Comparison of ENCODE assay signal across 8 mouse cellular contexts in the genomic region with DNA sequence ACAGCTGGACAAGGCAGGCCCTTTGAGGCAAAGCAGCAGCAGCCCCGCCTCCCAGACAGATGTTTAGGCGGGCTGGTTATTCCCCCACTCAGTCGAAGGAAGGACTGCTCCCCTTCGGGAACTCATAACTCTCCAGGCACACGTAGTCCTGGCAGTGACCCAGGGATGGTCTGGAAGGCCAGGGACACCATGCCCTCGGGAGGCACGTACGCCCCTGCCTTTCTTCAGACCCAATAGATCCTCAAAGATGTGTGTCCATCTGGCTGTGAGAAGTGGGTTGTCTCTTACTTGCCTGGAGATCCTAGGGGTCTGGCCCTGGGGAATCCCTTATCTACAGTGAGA. TPM values are rescaled to one million over a fixed set of nuclear protein-coding genes. Genes with fewer than 3 reads are reported as not detected.
DNase-seq lines count a peak whose midpoint lies in the region; ATAC-seq and TF ChIP-seq lines count a peak whose summit lies in the region.

No protein-coding gene starts in this region.

- no peak for ATAC-seq in heart, embryonic 16.5 days (replicated peaks; ENCODE audit: extremely low read depth, insufficient read depth, low FRiP score)
- ATAC-seq in hindbrain, embryonic 11.5 days (ENCODE audit: low FRiP score) = no peak
- ATAC-seq in midbrain, embryonic 11.5 days (ENCODE audit: low FRiP score) = no peak

- TF ChIP-seq POLR2A in MEL (IDR thresholded peaks at IDR 0.05; ENCODE audit: control insufficient read depth in 1 of 2, insufficient read depth in 1 of 2, low read depth in 1 of 2, low read length in 2 of 2, poor library complexity in 1 of 2) = peak in 1 of 2 experiments; percentile 56; a peak in 1 of 4 replicates

- peaks cover 24% of the 10 kb centered on the region for H3K4me1 ChIP-seq in heart, embryonic 16.5 days (ENCODE audit: control insufficient read depth, insufficient read depth, low read length)
- peaks cover 0 to 9% of the 10 kb centered on the region in 2 experiments; a peak in 3 of 4 replicates for H3K4me1 ChIP-seq in MEL (ENCODE audit: control insufficient read depth in 1 of 2, insufficient read depth in 2 of 2, low read length in 2 of 2)
- peaks cover 9% of the 10 kb centered on the region for H3K4me1 ChIP-seq in hindbrain, embryonic 11.5 days (replicated peaks; ENCODE audit: control insufficient read depth, insufficient read depth, low read length)
- peaks cover 12% of the 10 kb centered on the region for H3K4me1 ChIP-seq in midbrain, embryonic 11.5 days (ENCODE audit: control insufficient read depth, insufficient read depth, low read length)

- no peaks in the 10 kb centered on the region for H3K79me2 ChIP-seq in MEL (ENCODE audit: control insufficient read depth, insufficient read depth, low read length, poor library complexity)

- peak overlapping the region; percentile 94 for H3K27ac ChIP-seq in heart, embryonic 16.5 days (ENCODE audit: low read length)
- no peak overlapping the region for H3K27ac ChIP-seq in MEL (ENCODE audit: control insufficient read depth, low read depth, low read length)
- peak overlapping the region; percentile 67 for H3K27ac ChIP-seq in hindbrain, embryonic 11.5 days (ENCODE audit: low read depth, low read length)
- H3K27ac ChIP-seq in midbrain, embryonic 11.5 days (ENCODE audit: low read depth, low read length) = peak overlapping the region; percentile 69; the same call in 1 of the 2 replicates

- no peaks in the 10 kb centered on the region; the same call in 1 of the 2 replicates for H3K36me3 ChIP-seq in heart, embryonic 16.5 days (ENCODE audit: control insufficient read depth, insufficient read depth)
- H3K36me3 ChIP-seq in MEL (ENCODE audit: control insufficient read depth in 1 of 2, insufficient read depth in 2 of 2, low read length in 2 of 2) = peaks cover 0 to 6% of the 10 kb centered on the region in 2 experiments; a peak in 2 of 4 replicates
- H3K36me3 ChIP-seq in hindbrain, embryonic 11.5 days (ENCODE audit: control insufficient read depth, insufficient read depth, low read length) = 0 out of 2 replicates have a peak, but pooled peaks cover 4% of the 10 kb centered on the region
- 0 out of 2 replicates have a peak, but pooled peaks cover 2% of the 10 kb centered on the region for H3K36me3 ChIP-seq in midbrain, embryonic 11.5 days (ENCODE audit: control insufficient read depth, insufficient read depth, low read length)

- H3K4me3 ChIP-seq in heart, embryonic 16.5 days (ENCODE audit: low read length) = peak overlapping the region; percentile 60
- H3K4me3 ChIP-seq in MEL (ENCODE audit: control insufficient read depth in 1 of 2, insufficient read depth in 1 of 2, low read depth in 2 of 2, low read length in 2 of 2) = peak overlapping the region; percentile 30 to 36
- peak overlapping the region; percentile 21 for H3K4me3 ChIP-seq in hindbrain, embryonic 11.5 days (ENCODE audit: low read depth, low read length)
- H3K4me3 ChIP-seq in midbrain, embryonic 11.5 days (ENCODE audit: low read depth, low read length) = peak overlapping the region; percentile 40

- H3K4me2 ChIP-seq in heart, embryonic 16.5 days (ENCODE audit: low read depth, low read length) = peak overlapping the region; percentile 66
- peak overlapping the region; percentile 93 for H3K4me2 ChIP-seq in hindbrain, embryonic 11.5 days (replicated peaks; ENCODE audit: low read depth, low read length)
- H3K4me2 ChIP-seq in midbrain, embryonic 11.5 days = peak overlapping the region; percentile 83

- H3K9me3 ChIP-seq in heart, embryonic 16.5 days (replicated peaks; ENCODE audit: control insufficient read depth, low read length) = no peaks in the 10 kb centered on the region
- H3K9me3 ChIP-seq in MEL (replicated peaks; ENCODE audit: insufficient read depth, low read length) = no peaks in the 10 kb centered on the region
- no peaks in the 10 kb centered on the region for H3K9me3 ChIP-seq in hindbrain, embryonic 11.5 days (ENCODE audit: control insufficient read depth, low read length)
- no peaks in the 10 kb centered on the region for H3K9me3 ChIP-seq in midbrain, embryonic 11.5 days (ENCODE audit: control insufficient read depth, low read length)

- H3K27me3 ChIP-seq in heart, embryonic 16.5 days (ENCODE audit: control insufficient read depth, insufficient read depth, low read length) = no peaks in the 10 kb centered on the region
- no peaks in the 10 kb centered on the region for H3K27me3 ChIP-seq in MEL (ENCODE audit: control insufficient read depth in 1 of 2, insufficient read depth in 2 of 2, low read length in 2 of 2)
- no peaks in the 10 kb centered on the region for H3K27me3 ChIP-seq in hindbrain, embryonic 11.5 days (ENCODE audit: control insufficient read depth, insufficient read depth, low read length)
- H3K27me3 ChIP-seq in midbrain, embryonic 11.5 days (ENCODE audit: control insufficient read depth, insufficient read depth, low read length) = no peaks in the 10 kb centered on the region

- TF ChIP-seq EP300 in MEL (IDR thresholded peaks at IDR 0.05; ENCODE audit: low read depth in 1 of 2, low read length in 2 of 2) = no peak

- 7% methylated on average over 8 of the region's 8 CpGs for WGBS in heart, embryonic 16.5 days
- WGBS in hindbrain, embryonic 11.5 days = 15% methylated on average over 8 of the region's 8 CpGs
- 18% methylated on average over 8 of the region's 8 CpGs for WGBS in midbrain, embryonic 11.5 days

- no peak for TF ChIP-seq RAD21 in MEL (IDR thresholded peaks at IDR 0.05; ENCODE audit: low read depth, low read length)

- DNase-seq in heart, postnatal 10 days = no peak
- DNase-seq in MEL (ENCODE audit: low read depth, low spot score) = no peak
- DNase-seq in hindbrain, embryonic 11.5 days (ENCODE audit: low spot score) = no peak
- DNase-seq in midbrain, embryonic 11.5 days (ENCODE audit: low spot score, missing footprints) = no peak
- DNase-seq in frontal cortex, postnatal 36 days (ENCODE audit: low spot score in 2 of 2) = no peak
- no peak for DNase-seq in thymus, postnatal 4 days
- no peak for DNase-seq in left cerebral cortex, adult 8-10 months (ENCODE audit: low spot score in 2 of 2)

- intact Hi-C loops in heart, postnatal 10 days (cut with DNase I) = no loop called here

- H3K9ac ChIP-seq in heart, embryonic 16.5 days (ENCODE audit: low read length) = peak overlapping the region; percentile 64
- peak overlapping the region; percentile 40 for H3K9ac ChIP-seq in MEL (ENCODE audit: control insufficient read depth, low read depth, low read length, poor library complexity, severe bottlenecking)
- peak overlapping the region; percentile 53 for H3K9ac ChIP-seq in hindbrain, embryonic 11.5 days (ENCODE audit: low read depth, low read length)
- peak overlapping the region; percentile 39; the same call in 1 of the 2 replicates for H3K9ac ChIP-seq in midbrain, embryonic 11.5 days (ENCODE audit: low read length)

- no peak for TF ChIP-seq CTCF in MEL (IDR thresholded peaks at IDR 0.05 in 2 of 3, conservative IDR thresholded peaks at IDR 0.05 in 1 of 3; ENCODE audit: control insufficient read depth in 1 of 3, insufficient read depth in 1 of 3, low read depth in 2 of 3, low read length in 3 of 3, poor library complexity in 1 of 3, severe bottlenecking in 1 of 3)

RNA-seq across cellular contexts. Expression of a gene that starts 6.4 kb away (rescaled TPM):
- 16.1 and 17.2 TPM in 2 replicates for polyA plus RNA-seq in heart, embryonic 16.5 days (2015; fragmentation: Nextera tagmentation; extraction: Ambion mirVana)
- total RNA-seq in heart, postnatal 10 days (2021) = 1 to 10 TPM; 1.9 to 4.9 TPM
- 7.0 and 7.6 TPM in 2 replicates for total RNA-seq in MEL (2012; rRNA removed)
- 1 to 10 TPM in 1 of 2 experiments, not detected in 1; 9.5 TPM for polyA plus RNA-seq in MEL (2012; ENCODE audit: insufficient read depth in 1 of 2, insufficient read length in 2 of 2, low read depth in 1 of 2, low replicate concordance in 2 of 2, missing spikeins in 1 of 2)
- polyA plus RNA-seq in hindbrain, embryonic 11.5 days (2014; fragmentation: Nextera tagmentation; extraction: Ambion mirVana) = 36.4 and 37.8 TPM in 2 replicates
- 33.5 and 38.3 TPM in 2 replicates for polyA plus RNA-seq in midbrain, embryonic 11.5 days (2014; fragmentation: Nextera tagmentation; extraction: Ambion mirVana)
- total RNA-seq in left cerebral cortex, adult 8-10 months (2022) = 1 to 10 TPM in 3 of 4 experiments, under 1 TPM in 1; 0.89 to 2.7 (median 2.4) TPM

RNA-seq across cellular contexts. Expression of a gene that starts 6.5 kb away (rescaled TPM):
- polyA plus RNA-seq in heart, embryonic 16.5 days (2015; fragmentation: Nextera tagmentation; extraction: Ambion mirVana) = 43.5 and 50.7 TPM in 2 replicates
- total RNA-seq in heart, postnatal 10 days (2021) = 10 to 100 TPM; 46.1 to 47.4 TPM
- 65.0 and 66.1 TPM in 2 replicates for total RNA-seq in MEL (2012; rRNA removed)
- 1,000 to 10,000 TPM in 1 of 2 experiments, 10 to 100 TPM in 1; 91.2 to 1,029 TPM for polyA plus RNA-seq in MEL (2012; ENCODE audit: insufficient read depth in 1 of 2, insufficient read length in 2 of 2, low read depth in 1 of 2, low replicate concordance in 2 of 2, missing spikeins in 1 of 2)
- polyA plus RNA-seq in hindbrain, embryonic 11.5 days (2014; fragmentation: Nextera tagmentation; extraction: Ambion mirVana) = 67.1 and 78.6 TPM in 2 replicates
- 59.6 and 78.3 TPM in 2 replicates for polyA plus RNA-seq in midbrain, embryonic 11.5 days (2014; fragmentation: Nextera tagmentation; extraction: Ambion mirVana)
- 10 to 100 TPM; 65.7 to 76.5 (median 68.5) TPM for total RNA-seq in left cerebral cortex, adult 8-10 months (2022)

RNA-seq across cellular contexts. Expression of a gene that starts 8.2 kb away (rescaled TPM):
- 0.54 and 0.76 TPM in 2 replicates for polyA plus RNA-seq in heart, embryonic 16.5 days (2015; fragmentation: Nextera tagmentation; extraction: Ambion mirVana)
- total RNA-seq in heart, postnatal 10 days (2021) = not detected
- total RNA-seq in MEL (2012; rRNA removed) = not detected in 2 replicates
- polyA plus RNA-seq in MEL (2012; ENCODE audit: insufficient read depth in 1 of 2, insufficient read length in 2 of 2, low read depth in 1 of 2, low replicate concordance in 2 of 2, missing spikeins in 1 of 2) = under 1 TPM in 1 of 2 experiments, not detected in 1; 0.43 TPM
- 2.3 and 3.3 TPM in 2 replicates for polyA plus RNA-seq in hindbrain, embryonic 11.5 days (2014; fragmentation: Nextera tagmentation; extraction: Ambion mirVana)
- polyA plus RNA-seq in midbrain, embryonic 11.5 days (2014; fragmentation: Nextera tagmentation; extraction: Ambion mirVana) = 2.1 and 2.5 TPM in 2 replicates
- total RNA-seq in left cerebral cortex, adult 8-10 months (2022) = under 1 TPM in 2 of 4 experiments, not detected in 2; 0.17 to 0.25 TPM

RNA-seq across cellular contexts. Expression of a gene that starts 28.1 kb away (rescaled TPM):
- polyA plus RNA-seq in heart, embryonic 16.5 days (2015; fragmentation: Nextera tagmentation; extraction: Ambion mirVana) = 3.0 and 4.1 TPM in 2 replicates
- total RNA-seq in heart, postnatal 10 days (2021) = 1 to 10 TPM; 3.3 to 4.0 TPM
- 1.0 and 1.6 TPM in 2 replicates for total RNA-seq in MEL (2012; rRNA removed)
- polyA plus RNA-seq in MEL (2012; ENCODE audit: insufficient read depth in 1 of 2, insufficient read length in 2 of 2, low read depth in 1 of 2, low replicate concordance in 2 of 2, missing spikeins in 1 of 2) = 1 to 10 TPM in 1 of 2 experiments, not detected in 1; 5.5 TPM
- polyA plus RNA-seq in hindbrain, embryonic 11.5 days (2014; fragmentation: Nextera tagmentation; extraction: Ambion mirVana) = 6.2 and 7.8 TPM in 2 replicates
- 7.5 and 8.8 TPM in 2 replicates for polyA plus RNA-seq in midbrain, embryonic 11.5 days (2014; fragmentation: Nextera tagmentation; extraction: Ambion mirVana)
- total RNA-seq in left cerebral cortex, adult 8-10 months (2022) = 1 to 10 TPM; 3.5 to 5.7 (median 5.3) TPM

RNA-seq across cellular contexts. Expression of a gene that starts 28.3 kb away (rescaled TPM):
- 59.5 and 92.1 TPM in 2 replicates for polyA plus RNA-seq in heart, embryonic 16.5 days (2015; fragmentation: Nextera tagmentation; extraction: Ambion mirVana)
- total RNA-seq in heart, postnatal 10 days (2021) = 100 to 1,000 TPM; 102 to 114 TPM
- 137 and 183 TPM in 2 replicates for total RNA-seq in MEL (2012; rRNA removed)
- polyA plus RNA-seq in MEL (2012; ENCODE audit: insufficient read depth in 1 of 2, insufficient read length in 2 of 2, low read depth in 1 of 2, low replicate concordance in 2 of 2, missing spikeins in 1 of 2) = 100 to 1,000 TPM in 1 of 2 experiments, not detected in 1; 149 TPM
- polyA plus RNA-seq in hindbrain, embryonic 11.5 days (2014; fragmentation: Nextera tagmentation; extraction: Ambion mirVana) = 98.0 and 99.6 TPM in 2 replicates
- polyA plus RNA-seq in midbrain, embryonic 11.5 days (2014; fragmentation: Nextera tagmentation; extraction: Ambion mirVana) = 86.1 and 103 TPM in 2 replicates
- 100 to 1,000 TPM; 226 to 267 (median 258) TPM for total RNA-seq in left cerebral cortex, adult 8-10 months (2022)
